Mouse (Mus musculus): ENCODE measurements at regions not wholly inside any gene's neighbourhood (a gene's known extent, or its start where the extent isn't known, plus 50 kb on each side); places are given as distances from the start of the nearest gene placed in this dataset.

DNA sequence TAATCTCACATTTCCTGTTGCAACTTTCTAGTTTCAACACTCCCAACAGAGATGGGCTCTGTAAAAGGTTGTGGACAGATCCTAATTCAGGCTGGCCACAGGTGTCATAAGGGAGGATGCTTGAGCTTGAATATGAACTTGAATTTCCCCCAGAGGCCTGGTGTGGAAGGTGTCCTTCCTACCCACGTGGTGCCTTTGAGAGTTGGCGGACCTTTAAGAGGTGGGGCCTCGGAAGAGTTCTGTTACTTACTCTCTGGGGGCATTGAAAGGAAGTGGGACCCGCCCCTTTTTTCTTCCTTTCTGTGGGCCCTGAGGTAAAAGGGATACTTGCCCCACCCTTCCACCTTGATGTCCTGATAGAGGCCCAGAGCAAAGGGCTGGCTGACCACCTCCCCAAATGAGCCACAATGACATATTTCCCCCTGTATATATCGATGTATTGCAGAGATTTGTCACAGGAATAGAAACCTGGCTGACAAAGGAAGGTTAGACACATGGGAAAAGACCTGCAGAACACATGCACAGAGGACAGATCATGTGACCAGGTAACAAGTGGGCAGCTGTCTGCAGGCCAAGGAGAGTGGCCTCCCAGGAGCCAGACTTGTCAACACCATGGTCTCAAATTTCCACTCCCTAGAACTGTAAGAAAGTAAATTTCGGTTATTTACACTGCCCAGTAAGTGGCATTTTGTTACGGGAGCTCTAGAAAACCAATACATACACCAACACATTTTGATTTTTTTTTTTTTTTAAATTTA, 84.2 kb upstream of the Klf13 start:
- TF ChIP-seq POLR2A (IDR thresholded peaks at IDR 0.05; ENCODE audit: borderline replicate concordance, insufficient read depth, low read length) = no peak
- TF ChIP-seq CTCF (IDR thresholded peaks at IDR 0.05; ENCODE audit: borderline replicate concordance, insufficient read depth, low read depth, low read length) = no peak

All from cerebellum, adult 2 months (tissue).